Mouse (Mus musculus) right cerebral cortex, adult 18-20 months (tissue): ENCODE results near the gene Lag3.
"Not testable (repeated sequence)": the region's sequence is repeated elsewhere in the genome, so short reads cannot be mapped to it uniquely, and the experiment has no call there.

Experiments
- DNase-seq: peaks from one replicate; pipeline ENCODE4 v3.0.0; 2022; ENCODE audit warnings: mixed read lengths

Gene Lag3

DNA sequence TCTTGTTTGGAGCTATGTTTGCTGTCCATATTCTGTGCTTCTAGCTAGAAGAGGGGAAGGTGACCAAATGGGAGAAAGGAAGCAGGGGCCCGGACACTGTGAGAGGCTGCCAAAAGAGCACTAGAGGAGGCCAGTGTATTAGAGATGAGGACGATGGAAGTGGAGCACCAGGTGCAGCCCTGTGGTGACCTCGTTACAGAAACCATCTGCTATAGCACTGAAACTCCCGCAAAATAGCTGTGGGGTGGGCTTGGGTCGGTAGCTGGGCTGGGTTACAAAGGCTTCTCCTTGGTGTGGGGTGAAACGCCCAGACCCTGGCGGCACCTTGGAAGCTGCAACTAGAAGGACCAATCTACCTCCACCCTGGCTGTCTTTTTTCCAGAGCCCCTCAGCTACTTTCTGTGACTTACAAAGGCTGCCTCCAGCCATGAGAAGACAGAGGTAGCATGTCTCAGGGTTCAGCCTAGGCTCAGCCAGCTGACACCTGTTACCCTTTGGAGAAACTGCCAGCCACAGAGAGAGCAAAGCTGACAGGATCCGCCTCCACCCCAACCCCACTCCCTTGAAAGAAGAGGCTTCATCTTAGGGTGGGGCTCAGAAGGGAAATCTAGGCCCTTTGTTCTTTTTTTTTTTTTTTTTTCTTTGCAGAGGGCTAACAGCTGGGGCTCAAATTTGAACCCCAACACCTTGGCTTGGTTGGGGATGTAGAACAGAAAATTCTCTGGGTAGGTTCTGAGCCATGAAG lies 11.3 kb downstream of the Lag3 start:
- no peak for DNase-seq

DNA sequence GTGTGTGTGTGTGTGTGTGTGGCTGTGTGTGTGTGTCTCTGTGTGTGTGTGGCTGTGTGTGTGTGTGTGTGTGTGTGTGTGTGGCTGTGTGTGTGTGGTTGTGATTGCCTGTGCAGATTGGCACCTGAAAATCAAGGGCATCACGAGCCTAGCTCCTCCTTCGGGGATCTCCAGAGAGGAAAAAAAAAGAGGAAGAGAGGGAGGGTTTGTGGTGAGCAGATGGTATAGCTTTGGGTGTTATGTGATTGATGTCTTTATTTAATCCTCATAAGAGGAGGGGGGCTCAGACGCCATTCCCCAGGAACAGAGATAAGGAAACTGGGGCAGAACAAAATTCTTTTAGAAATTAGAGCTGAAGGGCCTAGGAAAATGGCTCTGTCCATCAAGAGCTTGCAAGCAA lies 13.1 kb downstream of the Lag3 start:
- no peak for DNase-seq

DNA sequence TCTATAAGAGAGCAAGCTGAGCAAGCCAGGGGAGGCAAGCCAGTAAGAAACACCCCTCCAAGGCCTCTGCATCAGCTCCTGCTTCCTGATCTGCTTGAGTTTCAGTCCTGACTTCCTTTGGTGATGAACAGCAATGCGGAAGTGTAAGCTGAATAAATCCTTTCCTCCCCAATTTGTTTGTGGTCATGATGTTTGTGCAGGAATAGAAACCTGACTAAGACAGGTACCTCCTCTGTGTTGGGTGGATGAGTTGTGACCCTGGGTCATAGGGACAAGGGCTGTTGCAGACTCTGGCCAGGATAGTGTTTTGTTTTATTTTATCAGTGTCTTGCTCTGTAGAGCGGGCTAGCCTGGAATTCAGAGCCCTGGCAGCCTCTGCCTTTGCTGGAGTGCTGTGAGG lies 17.4 kb downstream of the Lag3 start:
- not testable (repeated sequence) for DNase-seq

DNA sequence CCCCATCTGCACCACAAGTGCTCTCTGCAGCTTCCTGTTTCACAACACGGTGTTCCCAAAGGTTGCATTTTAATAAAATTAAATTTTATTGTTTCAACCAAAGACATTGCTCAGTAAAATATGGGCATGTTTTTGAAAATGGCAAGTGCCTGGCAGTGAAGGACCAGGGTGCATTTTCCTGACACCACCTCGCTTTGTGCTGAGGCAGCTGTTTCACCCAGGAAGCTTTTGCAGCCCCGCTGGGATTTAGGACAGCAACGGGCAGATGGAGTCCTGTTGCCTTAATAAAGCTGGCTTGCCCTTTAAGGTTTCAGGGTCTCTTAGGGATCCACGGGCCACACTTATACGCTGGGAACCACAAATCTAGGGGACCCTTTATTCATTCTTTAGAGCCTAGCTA lies 20.5 kb downstream of the Lag3 start:
- DNase-seq = no peak

DNA sequence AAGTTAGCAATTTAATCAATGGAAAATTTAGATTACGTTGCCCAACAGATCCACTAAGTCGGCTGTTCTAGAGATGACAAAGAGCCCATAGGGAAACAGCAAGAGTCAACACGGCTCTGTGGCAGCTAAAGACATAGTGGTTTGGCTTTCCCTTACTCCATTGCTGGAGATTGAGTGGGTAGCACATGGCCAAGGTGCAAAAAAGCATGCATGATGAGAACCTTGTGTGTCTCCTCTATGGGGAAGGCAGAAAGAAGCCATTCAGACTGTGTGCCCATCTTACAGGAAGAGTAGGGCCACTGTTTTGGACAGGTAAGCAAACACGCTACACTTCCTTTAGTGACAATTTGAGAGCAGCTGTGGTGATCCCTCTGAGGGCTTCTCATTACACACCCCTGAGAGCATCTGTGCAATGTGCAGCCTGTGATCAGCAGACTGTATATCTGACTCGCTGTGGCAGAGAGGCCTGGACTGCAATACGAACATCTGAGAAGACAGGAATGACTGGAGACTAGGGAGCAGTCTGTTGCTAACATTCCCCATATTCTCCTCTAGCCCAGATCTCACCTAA lies 22.9 kb downstream of the Lag3 start:
- no peak for DNase-seq

DNA sequence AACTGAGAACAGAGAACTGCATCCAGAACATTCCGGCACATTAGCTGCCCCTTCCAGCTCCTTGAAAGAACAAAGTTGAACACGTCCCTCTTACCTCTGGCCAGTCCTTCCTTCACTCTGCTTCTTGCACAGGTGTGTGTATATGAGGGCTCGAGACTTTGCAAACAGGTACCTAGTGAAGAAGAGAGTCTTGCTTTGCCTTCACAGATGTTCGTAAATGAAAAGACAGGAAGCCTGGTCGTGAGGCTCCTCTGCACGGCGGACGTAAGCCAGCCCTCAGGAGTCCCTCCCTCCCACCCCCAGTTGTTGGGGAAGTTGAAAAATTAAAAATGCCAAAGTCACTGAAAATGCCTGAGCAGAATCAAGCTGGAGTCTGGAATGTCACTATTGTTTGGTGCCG lies 23.5 kb downstream of the Lag3 start, which contains the start of gene Cd4:
Cd4 (minus strand) TSS at position 236 of the 400 bp plus-strand sequence.
- DNase-seq = no peak

DNA sequence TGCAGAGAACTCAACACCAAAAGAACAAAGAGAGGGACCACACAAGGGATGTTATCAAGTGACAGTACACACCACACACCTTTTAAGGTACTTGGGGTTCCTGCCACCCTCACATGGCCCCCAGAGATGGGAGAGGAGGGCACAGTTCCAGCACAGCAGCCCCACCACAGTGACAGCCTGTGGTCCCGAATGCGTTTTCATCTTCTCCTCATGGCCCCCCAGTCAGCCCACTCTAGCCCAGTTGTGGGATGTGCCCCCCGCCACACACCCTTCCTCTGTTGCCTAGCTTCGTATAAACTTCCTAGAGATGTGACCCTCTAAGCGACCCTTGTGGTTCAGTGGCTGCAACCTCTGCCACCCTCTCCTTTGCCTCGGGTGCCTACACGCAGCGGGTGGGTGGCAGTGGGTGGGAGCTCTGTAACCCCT lies 25.5 kb downstream of the Lag3 start:
- DNase-seq = no peak

DNA sequence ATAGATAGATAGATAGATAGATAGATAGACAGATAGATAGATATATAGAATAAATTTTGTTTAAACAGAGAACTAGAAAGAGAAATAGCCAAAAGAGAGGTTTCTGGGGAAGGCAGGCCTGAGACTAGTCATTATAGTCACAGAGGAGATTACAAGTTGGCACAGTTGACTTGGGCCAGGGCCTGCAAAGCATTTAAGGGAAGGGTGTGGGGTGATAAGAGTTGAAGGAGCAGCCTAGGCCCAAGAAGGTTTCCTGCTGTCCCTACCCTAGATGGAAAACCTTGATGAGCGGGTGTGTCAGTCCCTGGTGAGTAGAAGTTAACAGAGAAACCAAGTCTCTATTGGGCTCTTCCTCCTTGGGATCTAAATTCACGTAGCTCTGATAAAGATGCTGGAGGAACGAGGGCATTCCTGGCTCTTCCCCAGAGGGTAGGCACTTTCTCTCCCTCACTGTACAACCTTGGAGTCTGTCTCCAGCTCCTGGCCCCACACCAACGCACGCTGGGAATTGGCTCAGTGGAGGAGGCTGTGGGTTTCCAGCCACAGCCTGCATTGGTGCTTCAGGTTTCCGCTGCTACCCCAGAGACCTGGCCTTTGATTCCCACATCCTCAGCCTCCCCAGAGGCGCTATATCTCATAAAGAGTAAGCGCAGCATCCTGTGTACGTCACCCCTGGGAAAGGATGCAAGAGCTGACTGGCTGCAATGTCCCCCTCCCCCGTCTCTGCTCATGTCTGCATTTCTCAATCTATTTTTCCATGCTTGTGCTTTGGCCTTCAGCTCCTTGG lies 26.6 kb downstream of the Lag3 start:
- no peak for DNase-seq

DNA sequence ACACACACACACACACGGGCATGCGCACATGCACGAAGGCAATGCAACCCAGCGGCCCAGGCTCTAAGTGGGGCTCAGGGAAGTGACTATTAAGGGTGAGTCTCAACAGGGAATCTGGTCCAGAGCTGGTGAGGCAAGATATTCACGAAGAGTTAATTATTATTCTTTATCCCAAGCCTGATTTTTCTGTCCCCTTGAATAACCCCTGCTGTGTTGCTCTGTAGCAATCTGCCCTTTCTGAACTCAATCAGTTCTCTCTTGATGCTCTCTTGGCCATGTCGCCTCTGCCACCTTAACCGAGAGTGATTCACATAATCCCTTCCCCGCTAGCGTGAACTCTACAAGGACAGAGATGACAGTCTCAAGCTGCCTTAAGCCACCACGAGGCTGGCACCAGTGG lies 28.2 kb downstream of the Lag3 start:
- no peak for DNase-seq

DNA sequence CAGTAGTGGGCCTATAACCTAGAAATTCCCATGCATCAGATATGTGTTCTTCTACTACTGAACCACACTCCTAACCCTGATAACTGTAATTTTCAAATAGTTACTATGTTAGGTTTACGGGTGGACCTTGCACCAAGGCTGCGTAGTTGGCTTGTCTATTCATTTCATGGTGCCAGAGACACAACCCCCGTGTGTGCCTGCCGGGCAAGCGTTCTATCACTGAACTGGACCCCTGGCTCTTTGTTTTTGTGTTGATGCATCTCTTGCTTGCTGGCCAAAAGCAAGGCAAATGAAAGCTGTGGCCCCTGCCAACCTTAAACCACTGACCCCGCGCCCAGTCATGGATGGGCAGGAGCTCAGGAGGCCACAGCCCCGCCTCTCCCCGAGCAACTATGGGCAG lies 29.7 kb downstream of the Lag3 start:
- no peak for DNase-seq

DNA sequence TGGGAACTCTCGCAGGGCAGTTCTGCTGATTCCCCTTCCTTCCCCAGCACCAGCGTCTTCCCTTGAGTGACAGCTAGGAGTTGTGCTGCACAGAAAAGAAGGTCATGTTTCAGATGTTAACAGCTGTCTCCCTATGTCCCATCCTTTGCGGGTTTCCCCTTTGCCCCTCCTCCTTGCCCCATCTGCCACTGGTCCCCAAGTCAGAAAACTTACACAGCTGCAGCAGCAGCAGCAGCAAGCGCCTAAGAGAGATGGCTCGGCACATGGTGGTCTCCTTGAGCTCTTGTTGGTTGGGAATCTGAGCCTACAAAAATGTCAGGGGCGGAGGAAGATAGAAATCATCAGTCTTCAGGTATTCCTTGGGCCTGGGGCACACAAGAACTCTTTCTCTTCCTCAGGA lies 32.1 kb downstream of the Lag3 start:
- DNase-seq = no peak

DNA sequence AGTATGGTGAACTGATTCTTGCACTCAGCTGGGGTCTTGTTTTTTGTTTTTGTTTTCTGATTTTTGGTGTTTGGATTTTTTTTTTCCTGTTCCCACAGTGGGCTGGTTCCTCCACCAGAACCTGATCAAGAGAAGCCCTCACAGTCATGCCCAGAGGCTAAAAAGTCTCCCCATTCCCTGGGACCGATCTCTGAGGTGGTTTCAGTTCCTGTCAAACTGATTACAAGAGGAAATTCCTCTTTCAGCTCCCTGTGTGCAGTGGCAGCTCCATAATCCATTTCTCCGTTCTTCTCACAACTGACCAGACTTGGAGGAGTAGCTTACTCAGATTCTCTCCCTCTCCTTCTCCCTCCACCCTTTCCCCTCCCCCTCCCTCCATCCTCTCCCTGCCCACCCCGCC lies 37.2 kb downstream of the Lag3 start:
- no peak for DNase-seq

DNA sequence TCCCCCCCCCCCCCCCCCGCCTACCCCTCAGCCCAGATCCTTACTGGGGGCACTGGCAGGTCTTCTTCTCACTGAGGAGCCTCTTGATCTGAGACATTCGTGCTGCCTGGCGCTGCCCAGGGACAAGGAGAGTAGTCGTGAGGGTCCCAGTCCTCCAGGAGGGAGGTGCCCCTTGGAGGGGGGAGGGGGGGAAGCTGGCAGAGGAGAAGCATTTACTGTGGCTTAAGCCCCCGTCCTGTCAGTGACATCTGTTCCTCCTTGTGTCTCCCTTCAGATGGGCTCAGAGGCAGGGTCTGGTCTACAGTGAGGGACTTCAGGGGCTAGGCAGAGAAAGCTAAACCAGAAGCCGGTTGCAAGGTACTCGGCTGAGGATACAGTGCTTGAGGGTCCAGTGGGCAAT lies 44.9 kb downstream of the Lag3 start:
- DNase-seq = no peak

DNA sequence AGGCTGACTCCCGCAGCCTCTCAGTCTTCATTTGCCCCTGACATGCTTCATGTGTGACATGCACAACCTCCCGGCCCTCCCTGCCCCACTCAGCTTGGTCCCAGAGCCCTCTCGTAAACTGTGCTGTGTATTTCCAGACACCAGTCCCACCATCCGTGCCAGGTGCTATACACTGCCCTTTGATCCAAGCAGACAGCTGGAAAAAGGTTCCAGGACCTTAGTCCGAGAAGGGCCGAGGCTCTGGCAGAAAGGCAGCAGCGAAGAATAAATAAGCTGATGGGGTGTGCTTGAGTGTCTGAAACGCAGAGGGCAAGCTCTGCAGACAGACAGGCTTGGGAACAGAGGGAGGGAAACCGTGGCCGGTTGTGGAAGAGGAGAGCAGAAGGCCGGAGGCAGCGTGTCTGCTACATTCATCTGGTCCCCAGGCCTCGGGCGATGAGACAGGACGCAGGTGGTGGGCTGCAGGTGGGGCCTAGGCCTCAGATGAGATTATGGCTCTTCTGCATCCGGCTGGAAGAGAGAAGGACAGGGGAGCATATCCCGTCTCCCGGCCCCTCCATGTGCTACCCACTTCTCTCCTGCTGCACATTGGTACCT lies 45.6 kb downstream of the Lag3 start:
- no peak for DNase-seq

DNA sequence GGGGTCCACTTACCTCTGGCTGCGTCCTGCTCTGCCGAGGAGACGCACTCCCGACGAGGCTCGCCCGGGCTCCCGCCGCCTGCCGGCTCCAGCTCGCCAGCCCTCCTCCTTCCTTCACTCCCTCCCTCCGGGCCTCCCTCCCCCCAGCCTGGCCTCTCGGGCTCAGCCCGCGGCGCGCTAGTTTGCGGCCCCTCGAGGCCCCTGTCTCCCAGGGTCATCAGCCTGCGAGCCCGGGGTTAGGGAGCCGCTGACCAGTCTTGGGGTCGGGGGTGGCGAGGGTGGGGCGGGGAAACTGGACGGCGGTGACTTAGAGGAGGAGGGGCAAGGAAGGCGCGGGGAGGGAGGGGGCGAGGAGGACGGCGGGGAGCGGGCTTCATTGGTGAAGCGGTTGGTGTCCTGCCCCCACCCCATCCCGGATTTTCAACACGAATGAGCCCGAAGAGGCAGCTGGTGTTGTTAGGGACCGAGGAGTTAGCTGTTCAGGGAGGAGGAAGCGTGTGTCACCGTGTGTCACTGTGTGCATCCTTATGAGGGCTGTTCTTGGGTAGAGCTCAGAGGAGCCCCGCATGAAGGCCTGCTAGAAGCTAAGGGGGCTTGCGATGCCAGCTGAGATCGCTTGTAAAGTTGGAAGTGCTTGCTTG lies 47.7 kb downstream of the Lag3 start, which contains the start of gene Gpr162:
Gpr162 (minus strand) TSS at position 326 of the 641 bp plus-strand sequence.
- DNase-seq = peak; percentile 79

DNA sequence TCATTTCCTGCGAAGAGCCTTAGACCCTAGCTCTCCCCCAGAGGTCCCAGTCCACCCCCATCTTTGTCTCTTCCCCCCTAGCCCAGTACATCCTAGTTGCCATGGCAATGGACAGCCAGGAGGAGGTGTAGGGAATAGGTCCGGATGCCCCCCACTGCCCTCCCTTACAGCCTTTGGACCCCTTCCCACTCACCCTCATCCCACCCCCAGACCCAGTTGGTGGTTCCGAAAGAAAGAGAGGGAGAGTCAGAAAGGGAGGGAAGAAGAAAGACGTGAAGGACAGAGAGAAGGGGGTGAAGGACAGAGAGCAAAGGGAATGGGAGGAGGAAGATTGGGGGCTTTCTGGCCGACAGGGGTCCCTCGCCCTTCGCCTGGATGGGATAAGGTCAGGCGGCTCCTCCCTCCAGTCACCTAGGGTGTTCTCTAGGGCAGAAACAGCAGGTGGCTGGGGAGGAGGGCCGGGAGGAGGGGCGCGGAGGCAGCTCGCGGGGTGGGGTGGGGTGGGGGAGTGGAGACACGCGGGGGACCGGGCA lies 48.3 kb downstream of the Lag3 start:
- no peak for DNase-seq

DNA sequence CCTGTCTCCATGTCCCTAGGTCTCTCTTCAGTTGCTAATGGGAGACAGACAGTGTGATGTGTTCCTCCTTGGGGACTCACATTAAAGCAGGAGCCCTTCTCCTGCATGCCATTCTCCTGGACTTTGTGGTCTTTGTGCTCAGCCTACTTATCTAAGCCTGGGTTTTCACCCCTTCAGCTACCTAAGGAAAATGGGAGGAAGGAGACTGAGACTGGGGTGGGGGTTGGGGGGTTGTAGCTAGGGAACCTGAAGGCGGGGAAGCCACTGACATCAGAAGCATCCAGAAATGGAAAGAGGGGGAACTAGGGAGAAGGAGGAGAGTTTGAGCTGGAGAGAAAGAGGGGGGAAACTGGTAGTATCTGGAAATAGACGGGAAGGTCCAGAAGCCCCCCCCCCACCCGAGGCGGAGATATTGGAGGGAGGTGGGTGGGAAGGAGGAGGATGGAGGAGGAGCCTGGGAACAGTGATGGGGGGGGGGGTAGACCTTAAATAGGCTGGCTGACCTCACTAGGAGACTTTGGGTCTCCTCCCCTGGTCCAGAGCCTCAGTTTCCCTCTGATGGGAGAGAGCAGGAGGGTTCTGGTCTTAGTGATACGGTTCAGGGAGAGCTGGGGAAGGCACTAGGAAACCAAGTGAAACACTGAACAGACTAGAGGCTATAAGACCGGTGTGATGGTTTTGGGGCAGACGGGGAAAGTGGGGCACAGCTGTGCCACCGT lies 48.9 kb downstream of the Lag3 start:
- peak; percentile 51 for DNase-seq

DNA sequence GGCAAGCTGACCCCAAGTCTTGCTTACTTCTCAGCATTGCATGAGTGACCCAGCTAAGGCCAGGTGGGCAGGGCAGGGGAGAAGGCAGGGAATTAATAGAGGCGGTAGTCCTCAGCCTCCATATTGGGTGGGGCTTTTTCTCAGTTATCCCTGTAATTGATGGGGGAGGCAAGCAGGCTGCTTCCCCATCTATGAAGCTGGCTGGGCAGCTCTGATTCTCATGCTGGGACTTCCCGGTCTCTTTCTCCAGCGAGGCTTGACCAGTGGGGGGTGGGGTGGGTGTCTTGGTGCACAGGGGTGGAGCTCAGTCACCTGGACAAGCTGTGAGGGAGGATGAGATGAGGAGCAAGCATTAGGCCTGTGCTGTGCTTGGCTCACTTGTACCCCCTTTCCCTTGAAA lies 49.7 kb downstream of the Lag3 start:
- no peak for DNase-seq

DNA sequence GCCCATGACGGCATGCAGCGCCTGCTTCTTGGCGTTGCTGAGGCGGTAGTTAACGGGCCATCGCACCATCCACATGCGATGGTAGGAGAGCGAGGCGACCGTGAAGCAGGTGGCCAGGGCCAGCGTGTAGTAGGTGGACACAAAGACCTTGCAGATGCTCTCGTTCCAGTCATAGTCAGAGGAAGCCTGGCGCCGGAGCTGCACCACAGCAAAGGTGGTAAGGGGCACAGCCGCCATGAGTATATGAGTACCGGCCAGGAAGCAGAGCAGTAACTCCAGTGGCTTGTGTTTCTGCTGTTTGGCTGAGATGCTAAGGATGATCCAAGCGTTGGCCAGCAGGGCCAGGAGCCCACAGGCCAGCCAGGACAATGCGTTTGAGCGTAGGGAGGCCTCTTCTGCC lies 50.2 kb downstream of the Lag3 start:
- DNase-seq = peak; percentile 22

DNA sequence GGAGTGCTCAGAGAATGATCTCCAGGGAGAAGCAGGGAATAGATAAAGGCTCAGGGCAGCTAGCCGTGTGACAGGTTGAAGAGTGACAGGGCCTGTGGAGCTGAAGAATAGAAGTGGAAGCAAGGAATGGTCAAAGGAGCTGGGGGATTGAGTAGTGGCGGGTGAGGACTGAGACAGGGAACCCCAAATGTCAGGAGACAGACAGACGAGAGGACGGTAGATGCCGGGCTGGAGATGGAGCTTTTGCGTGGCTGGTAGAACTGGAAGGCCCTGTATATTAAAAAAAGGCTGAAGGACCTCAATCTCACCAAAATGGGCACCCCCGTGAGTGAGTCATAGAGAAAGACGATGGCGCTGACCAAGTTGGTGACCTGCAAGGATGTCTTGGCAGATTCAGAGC lies 51.0 kb downstream of the Lag3 start:
- no peak for DNase-seq

DNA sequence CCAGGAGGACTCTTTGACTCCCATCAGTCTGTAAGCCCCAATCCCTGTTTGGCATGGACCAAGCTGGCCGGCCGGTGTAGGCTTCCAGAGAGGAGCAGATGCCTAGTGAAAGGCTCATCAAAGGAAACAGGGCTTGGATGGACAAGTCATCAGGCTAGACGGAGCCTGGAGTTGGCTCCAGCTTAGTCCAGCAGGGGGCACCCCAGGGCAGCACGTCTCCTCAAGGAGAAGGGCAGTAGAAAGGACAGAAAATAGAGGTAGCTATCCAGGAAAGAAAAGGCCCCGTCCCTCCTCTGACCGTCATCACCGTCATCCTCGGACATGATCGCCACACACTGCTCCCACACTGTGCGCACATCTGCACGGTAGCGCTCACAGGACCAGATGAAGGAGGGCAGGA lies 51.8 kb downstream of the Lag3 start:
- peak; percentile 88 for DNase-seq
